Mouse (Mus musculus) hindbrain, embryonic 12.5 days (tissue): ENCODE results near the gene Tsc1. TPM values are rescaled to one million over a fixed set of nuclear protein-coding genes. Genes with fewer than 3 reads are reported as not detected.
A peak's percentile ranks its signal among the peaks of the same experiment; 100 is the strongest.

Experiments
- ATAC-seq: fragments of 200-750 bp; cut with Nextera tagmentation; 2 replicates; pipeline ENCODE4 v1.8.0; 2017; ENCODE audit warnings: moderate TSS enrichment; ENCODE audit not compliant: low FRiP score
- H3K27ac ChIP-seq: fragments of 300-500 bp; sonication (generic); 2 replicates; pipeline ENCODE4 v1.5.1; 2016; ENCODE audit warnings: mild to moderate bottlenecking
- H3K27me3 ChIP-seq: fragments of 300-500 bp; sonication (generic); 2 replicates; pipeline ENCODE4 v1.6.1; 2016; ENCODE audit warnings: mild to moderate bottlenecking
- H3K36me3 ChIP-seq: fragments of 300-500 bp; sonication (generic); 2 replicates; pipeline ENCODE4 v1.6.1; 2016; ENCODE audit warnings: mild to moderate bottlenecking
- H3K4me1 ChIP-seq: fragments of 300-500 bp; sonication (generic); 2 replicates; pipeline ENCODE4 v1.6.1; 2016
- H3K4me2 ChIP-seq: fragments of 300-500 bp; sonication (generic); replicated peaks from 2 replicates; pipeline ENCODE4 v1.6.1; 2016; ENCODE audit warnings: mild to moderate bottlenecking
- H3K4me3 ChIP-seq: fragments of 300-500 bp; sonication (generic); 2 replicates; pipeline ENCODE4 v1.5.1; 2016; ENCODE audit warnings: mild to moderate bottlenecking
- H3K9ac ChIP-seq: fragments of 300-500 bp; sonication (generic); 2 replicates; pipeline ENCODE4 v1.6.1; 2016; ENCODE audit warnings: mild to moderate bottlenecking, moderate library complexity
- H3K9me3 ChIP-seq: fragments of 300-500 bp; sonication (generic); replicated peaks from 2 replicates; pipeline ENCODE4 v1.6.1; 2016; ENCODE audit warnings: mild to moderate bottlenecking
- WGBS: fragments of 180-500 bp; shearing (Covaris S2); methylation state at CpG from one replicate; pipeline ENCODE4 v1.1.7; 2016; 5-methylcytosine and 5-hydroxymethylcytosine counted together
- polyA plus RNA-seq: library from polyadenylated mRNA; unstranded; fragments of >200 nt; fragmentation: Nextera tagmentation; extraction: Ambion mirVana; gene quantifications from 2 replicates; pipeline ENCODE4 v1.2.1, GENCODE M21; 2016

The Tsc1 gene
- polyA plus RNA-seq, 1 experiment from 2014 or later, result 32.1 TPM

DNA sequence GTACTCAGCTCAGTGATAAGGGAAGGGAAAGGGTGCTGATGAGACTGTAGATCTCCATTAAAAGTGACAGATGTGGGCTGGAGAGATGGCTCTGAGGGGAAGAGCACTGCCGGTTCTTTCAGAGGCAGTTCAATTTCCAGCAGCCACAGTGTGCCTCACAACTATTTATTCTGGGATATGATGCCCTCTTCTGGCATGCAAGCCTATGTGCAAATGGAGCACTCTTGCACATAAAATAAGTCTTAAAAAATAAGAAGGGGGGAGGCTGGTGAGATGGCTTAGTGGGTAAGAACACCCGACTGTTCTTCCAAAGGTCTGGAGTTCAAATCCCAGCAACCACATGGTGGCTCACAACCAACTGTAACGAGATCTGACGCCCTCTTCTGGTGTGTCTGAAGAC, 7.9 kb upstream of the Tsc1 start:
- no peaks in the 10 kb centered on the region for H3K9me3 ChIP-seq
- no peak overlapping the region for H3K4me3 ChIP-seq
- no peak overlapping the region for H3K4me2 ChIP-seq
- no peak overlapping the region for H3K9ac ChIP-seq
- no peak for ATAC-seq
- H3K36me3 ChIP-seq, result no peaks in the 10 kb centered on the region
- no peak overlapping the region for H3K27ac ChIP-seq
- peaks cover 7% of the 10 kb centered on the region; the same call in 1 of the 2 replicates for H3K4me1 ChIP-seq
- H3K27me3 ChIP-seq, result peaks cover 9% of the 10 kb centered on the region; the same call in 1 of the 2 replicates
- WGBS, result 58% methylated on average over 4 of the region's 4 CpGs

DNA sequence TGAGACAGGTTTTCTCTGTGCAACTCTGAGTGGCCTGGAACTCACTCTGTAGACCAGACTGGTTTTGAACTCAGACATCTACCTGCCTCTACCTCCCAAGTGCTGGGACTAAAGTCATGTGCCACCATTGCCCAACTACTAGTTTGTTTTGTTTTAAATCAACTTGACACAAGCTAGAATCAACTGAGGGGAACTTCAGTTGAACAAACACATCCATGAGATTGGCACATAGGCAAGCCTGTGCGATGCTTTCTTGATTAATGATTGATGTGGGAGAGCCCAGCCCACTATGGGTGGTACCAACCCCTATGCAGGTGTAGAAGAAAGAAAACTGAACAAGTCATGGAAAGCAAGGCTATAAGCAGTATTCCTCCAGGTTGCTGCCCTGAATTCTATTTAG, 5.8 kb upstream of the Tsc1 start:
- Histone ChIP-seq H3K4me2 (no peak overlapping the region), H3K9me3 (no peaks in the 10 kb centered on the region), H3K36me3 (no peaks in the 10 kb centered on the region), H3K4me3 (no peak overlapping the region), H3K27ac (no peak overlapping the region), H3K9ac (no peak overlapping the region), H3K27me3 (peaks cover 9% of the 10 kb centered on the region; the same call in 1 of the 2 replicates), H3K4me1 (peaks cover 4% of the 10 kb centered on the region; the same call in 1 of the 2 replicates)
- no peak for ATAC-seq
- WGBS, result 85% methylated on average over 1 of the region's 1 CpGs

DNA sequence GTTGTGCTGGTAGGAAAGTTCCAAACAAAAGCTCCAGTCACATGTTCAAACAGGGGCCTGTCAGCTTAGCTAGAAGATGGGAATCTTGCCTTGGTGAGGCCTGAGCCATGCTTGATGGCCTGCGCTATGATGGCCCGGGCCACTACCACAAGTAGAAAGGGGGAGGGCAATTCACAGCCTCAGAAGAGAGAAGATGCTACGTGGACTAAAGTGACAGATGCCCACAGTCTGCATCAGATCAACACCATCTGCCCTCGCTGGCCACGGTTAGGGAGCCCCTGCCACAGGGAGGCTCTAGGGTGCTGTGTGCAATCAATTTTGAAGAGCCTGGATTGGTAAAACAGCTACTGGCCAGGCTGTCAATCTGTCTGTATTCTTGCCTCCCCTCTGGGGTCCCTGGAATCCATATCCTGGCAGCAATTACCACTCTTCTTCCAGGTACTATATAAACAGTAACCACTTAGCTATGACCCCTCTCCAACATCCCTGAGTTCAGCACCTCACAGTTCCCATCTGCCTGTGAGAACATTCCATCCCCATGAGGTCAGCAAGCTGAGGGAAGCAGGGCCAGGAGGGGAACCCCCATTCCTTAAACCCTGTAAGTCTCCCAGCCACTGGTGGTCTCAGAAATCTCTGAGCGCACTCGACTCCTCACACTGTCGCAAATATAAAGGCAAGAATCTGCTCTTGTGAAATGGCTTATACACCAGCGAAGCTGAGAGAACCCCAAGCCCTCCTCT, 3.8 kb upstream of the Tsc1 start:
- no peak for ATAC-seq
- H3K4me1 ChIP-seq, result peaks cover 9% of the 10 kb centered on the region
- H3K9ac ChIP-seq, result no peak overlapping the region
- H3K27ac ChIP-seq, result no peak overlapping the region
- H3K4me3 ChIP-seq, result no peak overlapping the region
- no peak overlapping the region for H3K4me2 ChIP-seq
- 77% methylated on average over 9 of the region's 9 CpGs for WGBS
- peaks cover 6% of the 10 kb centered on the region; the same call in 1 of the 2 replicates for H3K27me3 ChIP-seq
- H3K36me3 ChIP-seq, result no peaks in the 10 kb centered on the region
- no peaks in the 10 kb centered on the region for H3K9me3 ChIP-seq

DNA sequence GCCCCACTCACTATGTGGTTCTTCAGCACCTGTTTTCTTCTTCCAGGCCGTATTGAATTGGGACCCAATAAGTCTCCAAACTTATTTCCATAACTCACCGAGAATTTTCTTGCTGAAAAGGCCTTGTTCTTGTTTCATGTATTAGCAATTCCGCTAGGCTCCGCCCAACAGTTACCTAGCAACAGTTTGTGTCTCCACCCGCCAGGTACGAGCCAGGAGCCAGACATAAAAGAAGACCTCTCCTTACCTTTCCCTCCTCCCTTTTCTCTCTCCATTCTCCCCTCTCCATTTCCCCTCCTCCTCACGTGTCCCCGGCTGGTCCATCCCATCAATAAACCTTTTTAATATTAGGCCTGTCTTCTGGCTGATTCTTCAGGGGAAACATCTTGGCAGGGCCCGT, 2.7 kb upstream of the Tsc1 start:
- WGBS, result 17% methylated on average over 9 of the region's 9 CpGs
- peaks cover 6% of the 10 kb centered on the region; the same call in 1 of the 2 replicates for H3K27me3 ChIP-seq
- H3K36me3 ChIP-seq, result no peaks in the 10 kb centered on the region
- ATAC-seq, result no peak
- H3K27ac ChIP-seq, result no peak overlapping the region
- H3K4me3 ChIP-seq, result no peak overlapping the region
- H3K9me3 ChIP-seq, result no peaks in the 10 kb centered on the region
- H3K4me2 ChIP-seq, result peak overlapping the region; percentile 13
- no peak overlapping the region for H3K9ac ChIP-seq
- H3K4me1 ChIP-seq, result peaks cover 18% of the 10 kb centered on the region

DNA sequence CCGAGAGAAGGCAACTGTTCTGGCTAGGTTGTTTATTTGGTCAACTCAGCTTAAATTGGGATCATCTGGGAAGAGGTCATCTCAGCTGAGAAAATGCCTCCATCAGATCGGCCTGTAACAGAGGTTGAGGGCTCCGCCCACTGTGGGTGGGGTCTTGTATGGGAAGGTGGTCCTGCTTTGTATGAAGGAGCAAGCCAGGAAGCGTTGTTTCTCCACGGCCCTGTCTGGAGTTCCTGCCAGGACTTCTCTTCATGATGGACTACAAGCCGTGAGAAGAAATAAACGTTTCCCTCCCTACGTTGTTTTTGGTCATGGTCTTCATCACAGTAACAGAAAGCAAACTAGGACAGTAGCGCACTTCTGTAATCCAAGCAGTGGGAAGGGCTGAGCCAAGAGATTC, 2.1 kb upstream of the Tsc1 start:
- no peak for ATAC-seq
- H3K9ac ChIP-seq, result no peak overlapping the region
- no peak overlapping the region for H3K4me3 ChIP-seq
- no peaks in the 10 kb centered on the region for H3K9me3 ChIP-seq
- H3K4me2 ChIP-seq, result peak overlapping the region; percentile 13
- peaks cover 18% of the 10 kb centered on the region for H3K4me1 ChIP-seq
- H3K27me3 ChIP-seq, result peaks cover 6% of the 10 kb centered on the region; the same call in 1 of the 2 replicates
- no peaks in the 10 kb centered on the region for H3K36me3 ChIP-seq
- WGBS, result 8% methylated on average over 9 of the region's 9 CpGs
- no peak overlapping the region for H3K27ac ChIP-seq

DNA sequence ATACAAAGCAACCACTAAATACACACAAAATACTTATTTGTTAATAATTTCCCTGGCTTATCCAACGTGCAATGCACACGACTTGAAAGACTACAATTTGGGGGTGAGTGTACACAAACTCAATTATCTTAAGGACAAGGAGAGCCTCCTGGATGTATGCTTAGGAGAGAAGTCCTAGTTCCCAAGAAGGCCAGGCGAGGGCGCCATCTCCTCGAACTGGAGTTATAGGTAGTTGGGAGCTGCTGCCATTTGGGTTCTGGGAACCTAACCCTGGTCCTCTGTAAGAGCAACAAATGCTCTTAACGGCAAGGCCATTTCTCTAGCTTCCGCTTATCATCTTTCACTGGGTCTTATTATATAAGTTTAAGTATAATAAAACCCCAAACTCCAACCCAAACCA, 1.2 kb upstream of the Tsc1 start:
- Histone ChIP-seq H3K4me3 (no peak overlapping the region), H3K9ac (no peak overlapping the region), H3K27ac (no peak overlapping the region), H3K4me2 (no peak overlapping the region), H3K9me3 (no peaks in the 10 kb centered on the region), H3K27me3 (peaks cover 6% of the 10 kb centered on the region; the same call in 1 of the 2 replicates), H3K36me3 (no peaks in the 10 kb centered on the region), H3K4me1 (peaks cover 18% of the 10 kb centered on the region)
- ATAC-seq, result no peak
- 56% methylated on average over 7 of the region's 7 CpGs for whole genome bisulfite sequencing

DNA sequence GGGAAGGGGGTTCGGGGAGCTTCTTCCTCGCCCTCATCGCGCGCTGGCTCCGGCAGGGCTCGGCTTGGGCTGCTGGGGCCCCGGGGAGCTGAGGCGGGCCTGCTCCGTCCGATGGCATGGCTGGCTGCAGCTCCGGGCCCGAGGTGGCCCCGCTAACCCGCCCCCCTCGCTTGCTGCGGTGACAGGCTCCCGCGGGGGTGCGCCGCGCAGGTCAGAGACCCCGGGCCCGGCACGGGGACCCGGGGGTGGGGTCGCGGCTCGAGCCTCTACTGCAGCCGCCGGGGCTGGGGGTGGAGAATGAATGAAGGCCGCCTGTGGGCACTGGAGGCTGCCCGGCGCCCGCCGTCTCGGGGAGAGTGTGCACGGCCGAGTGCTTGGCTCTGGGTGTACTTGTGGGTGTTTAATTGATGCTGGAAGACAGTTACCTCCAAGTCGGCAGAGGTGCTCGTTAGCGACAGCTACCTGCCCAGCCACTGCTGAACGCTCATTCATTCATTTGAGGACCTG, 460 bp downstream of the Tsc1 start:
- Histone ChIP-seq H3K27me3 (peaks cover 6% of the 10 kb centered on the region; the same call in 1 of the 2 replicates), H3K4me1 (peaks cover 18% of the 10 kb centered on the region), H3K4me2 (peak overlapping the region; percentile 81), H3K4me3 (peak overlapping the region; percentile 100), H3K9ac (peak overlapping the region; percentile 98), H3K27ac (peak overlapping the region; percentile 95), H3K36me3 (no peaks in the 10 kb centered on the region), H3K9me3 (no peaks in the 10 kb centered on the region)
- peak; percentile 77 for ATAC-seq
- under 1% methylated on average over 43 of the region's 43 CpGs for WGBS

DNA sequence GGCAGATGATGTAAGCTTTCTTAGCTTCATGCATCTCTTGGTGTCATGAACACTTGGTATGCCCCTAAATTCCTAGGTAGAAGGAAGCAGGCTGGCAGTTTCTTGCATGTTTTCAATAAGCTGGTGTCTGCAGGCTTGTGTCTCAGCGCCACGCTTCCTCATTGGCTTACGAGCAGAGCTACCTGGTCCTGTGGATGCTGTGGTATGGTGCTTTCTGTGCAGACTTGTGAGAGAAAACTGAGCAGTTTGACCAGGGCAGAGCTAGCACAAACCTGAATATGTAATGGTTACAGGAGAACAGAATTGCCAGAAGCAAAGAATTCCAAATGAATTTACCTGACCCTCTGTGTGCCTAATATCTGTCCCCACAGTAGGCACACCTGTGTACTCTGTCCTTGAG, 2.1 kb downstream of the Tsc1 start:
- 80% methylated on average over 3 of the region's 3 CpGs for WGBS
- Histone ChIP-seq H3K9ac (no peak overlapping the region), H3K9me3 (no peaks in the 10 kb centered on the region), H3K4me1 (peaks cover 18% of the 10 kb centered on the region), H3K36me3 (no peaks in the 10 kb centered on the region), H3K4me2 (peak overlapping the region; percentile 81), H3K27ac (no peak overlapping the region), H3K27me3 (no peaks in the 10 kb centered on the region), H3K4me3 (no peak overlapping the region)
- no peak for ATAC-seq

DNA sequence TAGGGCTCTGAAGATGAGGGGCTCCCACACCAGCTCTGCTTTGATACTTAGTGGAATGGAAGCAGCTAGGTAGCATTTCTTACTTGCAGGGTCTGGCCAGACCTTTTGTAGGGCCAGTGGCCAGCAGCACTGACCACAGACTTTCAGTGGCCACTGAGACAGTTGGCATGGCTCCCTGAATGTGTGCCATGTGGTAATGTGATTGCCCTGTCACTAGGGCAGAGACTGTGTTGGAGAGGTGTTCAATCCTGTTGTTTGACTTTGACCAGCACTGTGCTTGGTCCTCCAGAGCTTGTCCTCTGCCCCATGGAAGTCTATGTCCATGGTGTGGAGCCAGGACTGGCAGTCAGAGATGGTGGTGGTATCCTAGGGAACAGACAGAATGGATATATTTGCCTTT, 9.5 kb downstream of the Tsc1 start:
- Histone ChIP-seq H3K4me3 (no peak overlapping the region), H3K36me3 (peaks cover 14% of the 10 kb centered on the region), H3K9me3 (no peaks in the 10 kb centered on the region), H3K4me1 (no peaks in the 10 kb centered on the region), H3K9ac (no peak overlapping the region), H3K27me3 (no peaks in the 10 kb centered on the region), H3K27ac (no peak overlapping the region), H3K4me2 (no peak overlapping the region)
- ATAC-seq, result no peak

DNA sequence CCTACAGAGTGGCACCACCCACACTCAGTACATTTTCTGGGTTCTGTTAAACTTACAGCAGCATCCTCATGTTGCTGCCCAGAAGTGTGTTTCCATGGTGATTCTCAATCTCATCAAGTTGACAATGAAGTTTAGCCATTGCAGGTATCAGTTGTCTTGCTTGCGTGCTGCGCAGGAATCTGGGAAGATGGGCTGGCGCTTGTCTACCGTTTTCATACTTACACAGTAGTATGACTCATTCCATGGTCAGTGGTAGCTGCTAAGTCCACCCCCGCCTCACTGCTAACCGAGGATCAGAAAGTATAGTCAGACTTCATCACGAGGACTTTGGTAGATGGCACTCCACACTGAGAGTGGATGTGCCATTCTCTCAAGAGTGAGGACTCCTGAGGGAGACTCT, 12.3 kb downstream of the Tsc1 start:
- H3K27ac ChIP-seq, result no peak overlapping the region
- no peak overlapping the region for H3K9ac ChIP-seq
- no peaks in the 10 kb centered on the region for H3K4me1 ChIP-seq
- ATAC-seq, result no peak
- no peaks in the 10 kb centered on the region for H3K9me3 ChIP-seq
- H3K36me3 ChIP-seq, result peaks cover 34% of the 10 kb centered on the region
- H3K27me3 ChIP-seq, result no peaks in the 10 kb centered on the region
- no peak overlapping the region for H3K4me2 ChIP-seq
- no peak overlapping the region for H3K4me3 ChIP-seq
- WGBS, result 94% methylated on average over 7 of the region's 7 CpGs

DNA sequence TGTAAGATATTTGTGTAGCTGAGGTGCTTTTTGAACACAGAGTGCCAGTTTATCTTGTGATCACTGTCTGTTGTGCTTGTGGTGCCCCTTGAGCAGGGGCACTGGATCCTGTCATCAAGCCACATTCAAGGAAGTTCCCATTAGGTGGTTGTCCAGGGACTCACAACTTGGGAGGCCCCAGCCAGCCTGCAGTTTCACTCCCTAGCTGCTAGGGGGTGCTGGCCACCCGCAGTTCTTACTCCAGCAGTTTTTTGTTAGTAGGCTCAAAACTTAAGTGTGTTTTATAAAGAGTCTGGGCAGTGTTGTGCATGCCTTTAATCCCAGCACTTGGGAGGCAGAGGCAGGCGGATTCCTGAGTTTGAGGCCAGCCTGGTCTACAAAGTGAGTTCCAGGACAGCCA, 13.3 kb downstream of the Tsc1 start:
- H3K4me3 ChIP-seq, result no peak overlapping the region
- H3K9me3 ChIP-seq, result no peaks in the 10 kb centered on the region
- H3K4me2 ChIP-seq, result no peak overlapping the region
- H3K9ac ChIP-seq, result no peak overlapping the region
- H3K36me3 ChIP-seq, result peaks cover 43% of the 10 kb centered on the region
- WGBS, result 64% methylated on average over 2 of the region's 2 CpGs
- no peaks in the 10 kb centered on the region for H3K27me3 ChIP-seq
- H3K4me1 ChIP-seq, result no peaks in the 10 kb centered on the region
- ATAC-seq, result no peak
- H3K27ac ChIP-seq, result no peak overlapping the region

DNA sequence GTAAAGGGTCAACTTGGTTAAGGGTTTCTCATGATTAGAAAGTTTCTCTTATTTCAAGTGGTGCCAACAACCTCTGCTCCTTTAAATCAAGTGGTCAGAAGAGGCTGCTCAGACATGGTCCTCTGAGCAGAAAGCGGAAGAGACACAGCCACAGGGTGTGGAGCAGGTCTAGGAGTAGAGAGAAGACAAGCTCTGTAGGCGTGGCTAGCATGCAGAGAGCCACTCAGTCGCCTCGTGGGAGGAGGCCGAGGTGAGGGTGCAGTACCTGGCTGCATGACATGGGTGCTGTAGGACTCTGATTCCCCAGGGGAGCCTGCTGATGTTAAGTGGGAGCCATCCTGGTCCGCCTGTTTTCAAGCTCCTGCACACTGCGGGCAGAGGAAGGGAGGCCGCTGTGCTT, 15.2 kb downstream of the Tsc1 start:
- Histone ChIP-seq H3K9ac (no peak overlapping the region), H3K27ac (no peak overlapping the region), H3K4me3 (no peak overlapping the region), H3K4me2 (no peak overlapping the region), H3K36me3 (peaks cover 63% of the 10 kb centered on the region), H3K4me1 (no peaks in the 10 kb centered on the region), H3K9me3 (no peaks in the 10 kb centered on the region), H3K27me3 (no peaks in the 10 kb centered on the region)
- no peak for ATAC-seq
- WGBS, result 77% methylated on average over 8 of the region's 8 CpGs

DNA sequence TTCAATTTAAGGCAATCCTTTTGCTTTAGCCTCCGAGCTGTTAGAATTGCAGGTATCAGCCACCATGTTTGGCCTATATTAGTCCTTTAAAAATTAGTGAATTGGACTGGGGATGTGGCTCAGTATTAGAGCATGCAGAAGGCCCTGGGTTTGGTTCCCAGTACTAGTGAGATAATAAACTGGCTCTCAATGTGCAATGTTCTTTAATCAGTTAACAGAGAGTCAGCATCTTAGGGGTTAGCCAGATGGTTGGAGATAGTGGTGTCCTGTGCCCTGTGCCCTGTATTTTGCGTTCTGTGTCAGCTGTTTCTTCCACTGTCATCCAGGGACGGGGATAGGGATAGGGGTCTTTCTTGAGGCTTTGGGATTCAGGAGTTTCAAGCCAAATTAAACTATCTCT, 21.9 kb downstream of the Tsc1 start:
- no peak overlapping the region for H3K4me2 ChIP-seq
- H3K27me3 ChIP-seq, result no peaks in the 10 kb centered on the region
- no peaks in the 10 kb centered on the region for H3K9me3 ChIP-seq
- H3K36me3 ChIP-seq, result peaks cover 78% of the 10 kb centered on the region
- no peak overlapping the region for H3K4me3 ChIP-seq
- no peak overlapping the region for H3K9ac ChIP-seq
- no peak for ATAC-seq
- H3K27ac ChIP-seq, result no peak overlapping the region
- no peaks in the 10 kb centered on the region for H3K4me1 ChIP-seq
- 98% methylated on average over 3 of the region's 3 CpGs for WGBS
